Mouse (Mus musculus) midbrain, embryonic 10.5 days (tissue): ENCODE data around the gene Akr1e1. TPM values are rescaled to one million over a fixed set of nuclear protein-coding genes. Genes with fewer than 3 reads are reported as not detected.

Source experiments
- DNase-seq: peaks from one replicate; pipeline ENCODE4 v3.0.0-alpha.2; 2017; ENCODE audit warnings: low spot score
- H3K27ac ChIP-seq: fragments of 300-500 bp; sonication (generic); replicated peaks from 2 replicates; pipeline ENCODE4 v1.5.1; 2016; ENCODE audit warnings: mild to moderate bottlenecking
- H3K27me3 ChIP-seq: fragments of 300-500 bp; sonication (generic); 2 replicates; pipeline ENCODE4 v1.6.1; 2016; ENCODE audit warnings: low read depth, mild to moderate bottlenecking; ENCODE audit not compliant: poor library complexity, severe bottlenecking
- H3K36me3 ChIP-seq: fragments of 300-500 bp; sonication (generic); 2 replicates; pipeline ENCODE4 v1.6.1; 2016; ENCODE audit warnings: mild to moderate bottlenecking, moderate library complexity
- H3K4me1 ChIP-seq: fragments of 300-500 bp; sonication (generic); 2 replicates; pipeline ENCODE4 v1.6.1; 2016
- H3K4me3 ChIP-seq: fragments of 300-500 bp; sonication (generic); 2 replicates; pipeline ENCODE4 v1.5.1; 2016; ENCODE audit warnings: mild to moderate bottlenecking, moderate library complexity
- H3K9me3 ChIP-seq: fragments of 300-500 bp; sonication (generic); replicated peaks from 2 replicates; pipeline ENCODE4 v1.6.1; 2016; ENCODE audit warnings: mild to moderate bottlenecking
- WGBS: fragments of 180-500 bp; shearing (Covaris S2); methylation state at CpG from one replicate; pipeline ENCODE4 v1.1.7; 2016; 5-methylcytosine and 5-hydroxymethylcytosine counted together
- polyA plus RNA-seq: library from polyadenylated mRNA; unstranded; fragments of >200 nt; fragmentation: Nextera tagmentation; extraction: Ambion mirVana; gene quantifications from 2 replicates; pipeline ENCODE4 v1.2.1, GENCODE M21; 2016

The Akr1e1 gene
- polyA plus RNA-seq, 1 experiment from 2014 or later = 61.2 TPM

GRCm38 (mm10) chr13:4559143-4559542 is 49.8 kb downstream of the Akr1e1 start:
- no peaks in the 10 kb centered on the region for H3K27me3 ChIP-seq
- WGBS = 79% methylated on average over 1 of the region's 1 CpGs
- no peak for DNase-seq
- no peaks in the 10 kb centered on the region for H3K36me3 ChIP-seq
- H3K27ac ChIP-seq = no peak overlapping the region
- no peaks in the 10 kb centered on the region for H3K4me1 ChIP-seq
- H3K9me3 ChIP-seq = no peaks in the 10 kb centered on the region
- H3K4me3 ChIP-seq = no peak overlapping the region

Other genes with a start within 250 kb of the Akr1e1 start
- gene Akr1c6, start 174.9 kb downstream of the Akr1e1 start, polyA plus RNA-seq = not detected in 2 replicates
- not detected in 2 replicates for gene Akr1c20, start 85.8 kb downstream of the Akr1e1 start, polyA plus RNA-seq
- 0.15 TPM in 1 of 2 replicates, not detected in the other for gene Akr1c21, start 35.1 kb downstream of the Akr1e1 start, polyA plus RNA-seq